Mouse (Mus musculus): ENCODE results near the gene Hspb3.

- TF ChIP-seq POLR2A (IDR thresholded peaks at IDR 0.05; ENCODE audit: low read depth, low read length), result no peak
- no peak for TF ChIP-seq CTCF (IDR thresholded peaks at IDR 0.05; ENCODE audit: extremely low read depth, insufficient read depth, insufficient read length, insufficient replicate concordance)
Measured at GRCm38 (mm10) chr13:113663883-113664282, 407 bp upstream of the Hspb3 start.

Data from spleen, adult 2 months (tissue).